Mouse (Mus musculus): ENCODE results near the gene Tor4a. TPM values are rescaled to one million over a fixed set of nuclear protein-coding genes. Genes with fewer than 3 reads are reported as not detected.

Tor4a gene
- 32.6 TPM for polyA plus RNA-seq (2017; shearing (Covaris generic))

GRCm38 (mm10) chr2:25196172-25196954 lies at the start of gene Tor4a:
TSS of gene Tor4a (minus strand) at chr2:25196886.

GRCm38 (mm10) chr2:25242101-25242506 lies 45.4 kb upstream of the Tor4a start, which contains the start of the genes Rnf208 and Cysrt1:
TSS of gene Rnf208 (plus strand) at chr2:25242255.
TSS of gene Cysrt1 (minus strand) at chr2:25242452.

GRCm38 (mm10) chr2:25236614-25237013 lies 39.9 kb upstream of the Tor4a start, which contains the start of gene Rnf224:
TSS of gene Rnf224 (minus strand) at chr2:25236787.

GRCm38 (mm10) chr2:25234050-25234449 lies 37.4 kb upstream of the Tor4a start, which contains the start of gene Slc34a3:
TSS of gene Slc34a3 (minus strand) at chr2:25234364.

GRCm38 (mm10) chr2:25224492-25224765 lies 27.7 kb upstream of the Tor4a start, which contains the start of gene Tubb4b:
TSS of gene Tubb4b (minus strand) at chr2:25224702.

GRCm38 (mm10) chr2:25218445-25218844 lies 21.8 kb upstream of the Tor4a start, which contains the start of gene Fam166a:
TSS of gene Fam166a (plus strand) at chr2:25218745.

GRCm38 (mm10) chr2:25214444-25214843 lies 17.8 kb upstream of the Tor4a start, which contains the start of gene Stpg3:
TSS of gene Stpg3 (minus strand) at chr2:25214637.

GRCm38 (mm10) chr2:25211121-25211670 lies 14.5 kb upstream of the Tor4a start, which contains the start of gene Nelfb:
TSS of gene Nelfb (minus strand) at chr2:25211489.

GRCm38 (mm10) chr2:25180478-25180903 lies 16.2 kb downstream of the Tor4a start, which contains the start of gene Nrarp:
TSS of gene Nrarp (plus strand) at chr2:25180758.

Other genes starting within 250 kb of the Tor4a start
- 16.1 TPM for gene Zmynd19, start 247.1 kb downstream of the Tor4a start, polyA plus RNA-seq (2017; shearing (Covaris generic))
- 13.5 TPM for gene Dph7, start 234.5 kb downstream of the Tor4a start, polyA plus RNA-seq (2017; shearing (Covaris generic))
- 74.5 TPM for gene Mrpl41, start 221.8 kb downstream of the Tor4a start, polyA plus RNA-seq (2017; shearing (Covaris generic))
- 77.5 TPM for gene Pnpla7, start 220.9 kb downstream of the Tor4a start, polyA plus RNA-seq (2017; shearing (Covaris generic))
- 26.2 TPM for gene Nsmf, start 142.5 kb downstream of the Tor4a start, polyA plus RNA-seq (2017; shearing (Covaris generic))
- not detected for gene Entpd8, start 116.6 kb downstream of the Tor4a start, polyA plus RNA-seq (2017; shearing (Covaris generic))
- gene Noxa1, start 101.7 kb downstream of the Tor4a start, polyA plus RNA-seq (2017; shearing (Covaris generic)): 0.24 TPM
- 8.6 TPM for gene Nrarp, start 16.1 kb downstream of the Tor4a start, polyA plus RNA-seq (2017; shearing (Covaris generic))
- gene Nelfb, start 14.6 kb upstream of the Tor4a start, polyA plus RNA-seq (2017; shearing (Covaris generic)): 86.6 TPM
- gene Stpg3, start 17.8 kb upstream of the Tor4a start, polyA plus RNA-seq (2017; shearing (Covaris generic)): 0.68 TPM
- not detected for gene Fam166a, start 21.9 kb upstream of the Tor4a start, polyA plus RNA-seq (2017; shearing (Covaris generic))
- 119 TPM for gene Tubb4b, start 27.8 kb upstream of the Tor4a start, polyA plus RNA-seq (2017; shearing (Covaris generic))
- not detected for gene Slc34a3, start 37.5 kb upstream of the Tor4a start, polyA plus RNA-seq (2017; shearing (Covaris generic))
- gene Rnf224, start 39.9 kb upstream of the Tor4a start, polyA plus RNA-seq (2017; shearing (Covaris generic)): not detected
- not detected for gene Rnf208, start 45.4 kb upstream of the Tor4a start, polyA plus RNA-seq (2017; shearing (Covaris generic))
- gene Cysrt1, start 45.6 kb upstream of the Tor4a start, polyA plus RNA-seq (2017; shearing (Covaris generic)): not detected
- gene AL732309.1, start 50.0 kb upstream of the Tor4a start, polyA plus RNA-seq (2017; shearing (Covaris generic)): 5.2 TPM
- 13.5 TPM for gene Tmem203, start 58.6 kb upstream of the Tor4a start, polyA plus RNA-seq (2017; shearing (Covaris generic))
- 25.6 TPM for gene Tprn, start 65.7 kb upstream of the Tor4a start, polyA plus RNA-seq (2017; shearing (Covaris generic))
- 64.4 TPM for gene Ssna1, start 75.6 kb upstream of the Tor4a start, polyA plus RNA-seq (2017; shearing (Covaris generic))
- gene Anapc2, start 75.6 kb upstream of the Tor4a start, polyA plus RNA-seq (2017; shearing (Covaris generic)): 76.4 TPM
- 0.91 TPM for gene Tmem210, start 91.3 kb upstream of the Tor4a start, polyA plus RNA-seq (2017; shearing (Covaris generic))
- not detected for gene Lrrc26, start 93.0 kb upstream of the Tor4a start, polyA plus RNA-seq (2017; shearing (Covaris generic))
- not detected for gene Grin1, start 122.3 kb upstream of the Tor4a start, polyA plus RNA-seq (2017; shearing (Covaris generic))
- gene Man1b1, start 135.5 kb upstream of the Tor4a start, polyA plus RNA-seq (2017; shearing (Covaris generic)): 25.5 TPM
- gene Dpp7, start 159.5 kb upstream of the Tor4a start, polyA plus RNA-seq (2017; shearing (Covaris generic)): 12.7 TPM
- 23.4 TPM for gene Uap1l1, start 168.8 kb upstream of the Tor4a start, polyA plus RNA-seq (2017; shearing (Covaris generic))
- not detected for gene Sapcd2, start 175.4 kb upstream of the Tor4a start, polyA plus RNA-seq (2017; shearing (Covaris generic))
- gene Entpd2, start 199.0 kb upstream of the Tor4a start, polyA plus RNA-seq (2017; shearing (Covaris generic)): not detected
- 2.1 TPM for gene Npdc1, start 202.5 kb upstream of the Tor4a start, polyA plus RNA-seq (2017; shearing (Covaris generic))
- gene Fut7, start 226.4 kb upstream of the Tor4a start, polyA plus RNA-seq (2017; shearing (Covaris generic)): 0.26 TPM
- 51.3 TPM for gene Abca2, start 231.8 kb upstream of the Tor4a start, polyA plus RNA-seq (2017; shearing (Covaris generic))